Mouse (Mus musculus) cerebellum, adult 9-10 months (tissue): ENCODE data around the gene Anks1.
"Not testable (repeated sequence)": the region's sequence is repeated elsewhere in the genome, so short reads cannot be mapped to it uniquely, and the experiment has no call there.

ENCODE experiments used
- DNase-seq: peaks from one replicate; pipeline ENCODE4 v3.0.0; 2022

Anks1 gene

DNA sequence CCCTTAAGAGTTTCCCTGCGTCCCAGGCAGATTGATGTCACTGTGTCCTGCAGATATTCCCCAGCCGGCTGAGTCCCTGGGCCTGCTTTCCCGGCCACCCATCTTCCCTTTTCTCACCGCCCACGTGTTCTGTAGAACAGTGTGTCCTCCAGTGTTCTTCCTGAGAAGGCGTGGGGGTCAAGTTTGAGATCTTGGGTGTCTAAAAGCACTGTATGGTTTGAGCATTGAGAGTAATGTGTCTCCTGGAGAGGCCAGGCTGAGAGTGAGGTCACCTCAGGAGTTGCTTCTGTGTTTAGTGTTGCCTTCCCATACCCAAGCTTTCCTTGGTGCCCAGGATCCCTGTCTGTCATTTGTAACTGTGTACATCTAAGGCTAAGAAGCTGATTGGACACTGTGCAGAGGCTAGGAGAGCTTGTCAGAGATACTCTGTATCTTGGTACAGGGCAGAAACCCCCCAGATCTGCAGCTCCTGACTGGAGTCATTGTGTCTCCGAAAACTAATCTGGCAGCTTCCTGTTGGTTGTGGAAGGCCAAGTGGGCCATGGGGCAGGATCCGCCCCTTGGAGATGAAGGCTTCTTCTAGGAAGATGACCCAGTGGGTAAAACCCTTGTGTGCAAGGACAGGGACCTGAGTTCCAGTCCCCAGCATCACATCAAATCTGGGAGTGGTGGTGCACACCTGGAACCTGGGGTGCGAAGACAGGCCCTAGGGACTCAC is 59.1 kb downstream of the Anks1 start:
- no peak for DNase-seq

DNA sequence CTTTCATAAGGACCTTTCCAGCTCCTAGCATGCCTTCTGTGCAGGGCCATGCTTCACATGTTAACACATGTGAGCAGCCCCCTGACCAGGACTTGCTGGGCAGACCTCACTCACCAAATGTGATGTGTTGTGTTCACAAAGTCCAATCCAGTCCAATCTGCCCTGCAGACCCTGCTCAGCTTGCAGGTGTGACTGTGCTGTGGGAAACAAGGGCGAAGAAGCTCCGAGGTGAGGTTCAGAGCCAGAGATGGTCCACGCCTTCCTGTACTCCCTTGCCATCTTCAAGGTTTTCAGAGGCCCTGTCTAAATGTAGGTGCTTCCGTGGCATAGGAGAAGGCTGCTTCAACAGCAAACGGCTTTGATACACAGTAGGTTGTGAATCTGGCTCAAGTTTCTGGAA is 59.8 kb downstream of the Anks1 start:
- DNase-seq: no peak

DNA sequence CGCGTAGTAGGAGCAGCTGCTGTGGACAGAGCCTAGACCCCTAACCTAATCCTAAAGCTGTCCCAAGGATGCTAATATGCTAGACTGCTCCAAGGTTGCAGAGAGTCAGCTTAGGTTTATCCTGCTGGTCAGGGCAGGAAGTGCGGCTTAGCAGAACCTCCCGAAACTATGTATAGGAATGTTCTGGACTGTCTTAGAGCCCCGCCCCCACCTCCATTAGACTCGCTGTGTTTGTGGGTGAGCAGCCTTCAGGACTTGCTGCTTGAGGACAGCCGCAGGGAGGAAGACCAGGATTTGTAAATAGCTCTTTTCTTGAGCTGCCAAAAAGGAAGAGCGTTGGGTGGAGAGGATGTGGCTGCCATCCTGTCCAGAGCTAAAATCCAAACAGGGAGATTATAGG is 60.3 kb downstream of the Anks1 start:
- no peak for DNase-seq

DNA sequence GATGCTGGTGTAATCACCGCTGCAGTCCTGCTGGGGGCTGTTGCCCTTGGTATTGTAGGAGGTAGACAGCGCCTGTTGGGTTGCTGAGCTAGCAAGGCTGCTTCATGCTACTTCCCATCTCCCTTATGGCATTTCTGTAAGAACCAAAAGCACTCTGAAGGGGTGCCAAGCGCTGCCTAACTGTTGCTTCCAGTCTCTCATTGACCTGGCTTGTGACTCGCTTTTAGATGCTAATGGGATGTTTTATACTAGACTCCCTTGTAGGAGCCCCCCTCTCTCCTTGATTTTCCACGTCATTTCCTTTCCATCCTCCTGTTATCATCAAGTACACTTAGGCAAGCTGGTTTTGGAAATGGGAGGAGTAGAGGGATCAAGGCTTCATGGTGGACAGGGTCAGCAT is 60.8 kb downstream of the Anks1 start:
- no peak for DNase-seq

DNA sequence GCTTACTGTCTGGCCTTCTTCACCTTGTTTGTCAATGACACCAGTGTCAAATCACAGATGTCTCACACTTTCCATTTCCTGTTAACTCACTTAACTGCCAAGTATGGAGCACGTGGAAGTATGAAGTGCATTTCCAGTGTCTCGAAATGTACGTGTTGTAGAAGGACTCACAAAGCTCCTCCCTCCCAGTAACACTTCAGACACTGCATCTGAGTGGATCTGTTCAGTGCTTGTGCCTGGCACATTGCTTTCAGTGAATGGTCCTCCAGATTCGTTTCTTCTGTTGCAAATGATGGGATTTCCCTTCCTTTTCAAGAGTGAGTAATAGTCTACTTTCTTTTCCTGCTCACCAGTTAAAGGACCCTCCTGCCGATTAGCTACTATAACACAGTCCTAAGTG is 61.2 kb downstream of the Anks1 start:
- DNase-seq: no peak

DNA sequence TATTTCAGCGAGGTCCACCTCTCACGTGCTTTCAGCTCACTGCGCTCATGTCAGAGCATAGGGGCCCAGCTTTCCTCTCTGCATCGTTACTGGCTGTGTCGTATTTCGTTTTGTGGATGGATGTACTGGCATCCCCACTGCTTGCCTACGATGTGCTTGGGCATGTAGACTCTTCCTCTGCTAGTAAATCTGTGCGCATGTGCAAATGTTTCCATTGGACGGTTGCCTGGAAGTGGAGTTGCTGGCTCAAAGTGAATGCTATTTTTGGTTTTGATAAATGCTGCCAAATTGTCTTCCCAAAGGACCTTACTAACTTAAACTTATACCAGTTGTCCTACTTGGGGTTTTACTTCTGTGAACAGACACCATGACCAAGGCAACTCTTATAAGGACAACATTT is 62.4 kb downstream of the Anks1 start:
- DNase-seq: peak; percentile 75

DNA sequence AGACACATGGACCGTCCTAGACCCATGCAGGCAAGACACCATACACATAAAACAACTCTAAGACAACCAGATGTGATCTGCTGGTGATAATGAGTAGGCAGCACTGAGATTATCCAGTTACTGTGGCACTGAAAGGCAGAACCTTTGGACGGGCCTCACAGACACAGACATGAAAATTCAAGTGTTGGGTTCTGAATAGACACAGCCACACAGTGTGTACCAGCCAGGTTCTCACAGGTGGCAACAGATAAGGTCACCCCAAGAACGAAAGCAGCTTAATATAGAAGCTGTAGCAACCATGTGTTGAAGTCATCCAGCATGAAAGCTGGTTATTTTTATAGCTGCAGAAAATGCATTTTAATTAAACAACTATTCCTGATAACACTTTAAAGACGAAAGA is 64.2 kb downstream of the Anks1 start:
- DNase-seq: no peak

DNA sequence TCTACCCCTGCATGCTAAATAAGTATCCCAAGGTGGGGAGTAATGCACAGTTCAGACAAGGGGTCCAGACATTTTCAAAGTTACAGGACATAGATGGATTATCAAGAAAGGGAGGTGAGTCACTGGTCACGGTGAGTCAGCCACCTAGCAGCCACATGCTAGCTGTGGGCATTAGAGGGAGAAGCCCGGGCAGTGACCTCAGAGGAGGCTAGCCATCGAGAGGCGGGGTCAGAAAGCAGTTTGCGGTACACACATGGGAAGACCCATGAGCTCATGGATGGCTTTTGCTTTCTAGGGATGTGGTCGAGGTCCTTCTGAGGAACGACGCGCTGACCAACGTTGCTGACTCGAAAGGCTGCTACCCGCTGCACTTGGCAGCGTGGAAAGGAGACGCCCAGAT is 67.2 kb downstream of the Anks1 start:
- no peak for DNase-seq

DNA sequence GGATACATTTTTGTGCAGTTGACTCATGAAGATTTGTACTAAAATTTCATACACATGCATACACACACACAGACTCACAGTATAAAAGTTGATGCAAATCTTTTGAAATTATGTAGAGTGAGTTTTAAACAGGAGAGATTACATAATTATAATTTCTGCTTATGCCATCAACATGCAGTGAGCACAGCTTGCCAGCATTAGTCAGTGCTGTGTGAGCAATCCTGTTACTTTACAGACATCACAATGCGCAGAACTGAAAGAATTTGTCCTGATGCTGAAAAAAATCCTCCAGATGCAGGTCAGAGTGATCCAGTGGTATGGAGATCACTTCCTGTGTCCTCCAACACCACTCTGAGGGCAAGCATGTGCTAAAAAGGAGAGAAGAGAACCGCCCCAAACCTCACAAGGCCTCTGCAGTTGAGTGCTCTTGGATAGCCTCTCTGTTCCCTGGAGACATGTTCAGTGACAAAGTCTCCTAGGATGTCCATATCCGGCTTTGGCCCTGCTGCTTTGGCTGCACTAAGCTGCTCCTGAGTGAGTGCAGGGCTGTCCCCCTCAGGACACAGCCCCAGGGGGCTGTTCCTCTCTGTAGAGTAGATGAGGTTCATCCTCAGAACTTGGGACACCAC is 68.0 kb downstream of the Anks1 start:
- DNase-seq: no peak

DNA sequence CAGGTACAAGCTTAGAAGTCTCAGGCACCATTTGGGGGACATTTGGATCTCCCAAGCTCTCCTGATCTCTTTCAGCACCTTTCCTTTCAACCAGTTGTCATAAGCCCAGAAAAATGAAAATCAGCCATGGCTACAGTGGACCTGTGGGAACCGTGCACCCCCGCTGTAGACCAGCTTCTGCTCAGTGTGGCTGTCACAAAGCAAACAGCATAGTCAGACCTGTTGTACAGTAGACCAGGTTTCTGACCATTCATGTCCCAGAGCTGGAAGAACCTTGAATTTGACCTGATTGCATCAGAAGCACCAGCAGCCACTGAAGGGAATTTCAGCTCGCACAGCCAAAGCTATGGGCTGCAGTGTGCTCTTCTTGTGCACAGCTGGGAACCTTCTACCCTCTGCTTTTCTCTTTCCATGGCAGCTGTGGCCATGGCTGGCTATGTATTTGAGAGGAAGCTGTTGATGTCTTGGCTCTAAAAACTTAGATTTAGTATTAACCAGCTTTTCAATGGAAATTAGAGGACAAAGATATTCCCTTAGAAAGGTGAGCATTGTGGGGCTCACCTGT is 71.4 kb downstream of the Anks1 start:
- no peak for DNase-seq

DNA sequence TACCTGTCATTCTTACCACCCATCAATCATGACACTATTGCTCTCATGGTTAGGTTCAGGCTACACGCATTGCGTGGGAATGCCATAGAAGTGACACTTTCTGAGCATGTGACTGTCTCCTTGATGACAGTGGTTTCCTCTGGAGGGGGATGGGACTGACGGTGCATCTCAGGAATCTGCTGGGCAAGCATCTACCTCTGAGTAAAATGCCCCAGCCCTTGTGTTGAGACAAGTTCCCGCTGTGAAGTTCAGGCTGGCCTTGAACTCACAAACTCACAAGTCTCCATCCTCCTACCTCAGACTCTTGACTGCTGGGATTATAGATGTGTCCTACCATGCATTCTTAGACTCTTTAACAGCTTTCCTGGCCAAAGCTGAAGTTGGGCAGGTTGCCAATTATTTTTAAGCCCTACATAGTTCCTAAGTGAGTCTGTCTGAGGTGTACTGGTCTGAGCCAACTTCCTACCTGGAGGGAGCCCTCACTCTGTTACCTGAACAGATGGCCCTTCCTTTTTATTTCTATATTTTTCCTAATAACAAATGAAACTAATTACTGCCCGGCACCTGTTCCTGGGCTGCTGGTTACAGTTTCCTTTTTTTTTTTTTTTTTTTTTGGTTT is 72.5 kb downstream of the Anks1 start:
- peak; percentile 58 for DNase-seq

DNA sequence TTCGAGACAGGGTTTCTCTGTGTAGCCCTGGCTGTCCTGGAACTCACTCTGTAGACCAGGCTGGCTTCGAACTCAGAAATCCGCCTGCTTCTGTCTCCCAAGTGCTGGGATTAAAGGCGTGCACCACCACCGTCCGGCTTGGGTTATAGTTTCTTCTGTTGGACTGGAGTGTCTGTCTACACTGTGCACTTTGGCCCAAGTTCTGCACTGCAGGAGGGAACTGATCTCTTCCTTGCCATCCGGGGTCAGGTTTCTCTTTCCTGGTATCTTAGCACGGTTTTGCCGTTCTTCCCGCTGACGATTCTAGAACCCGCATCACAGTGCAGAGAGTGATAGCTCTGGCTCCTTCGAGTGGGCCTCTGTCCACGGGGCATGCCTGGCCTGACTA is 73.0 kb downstream of the Anks1 start:
- DNase-seq: not testable (repeated sequence)

DNA sequence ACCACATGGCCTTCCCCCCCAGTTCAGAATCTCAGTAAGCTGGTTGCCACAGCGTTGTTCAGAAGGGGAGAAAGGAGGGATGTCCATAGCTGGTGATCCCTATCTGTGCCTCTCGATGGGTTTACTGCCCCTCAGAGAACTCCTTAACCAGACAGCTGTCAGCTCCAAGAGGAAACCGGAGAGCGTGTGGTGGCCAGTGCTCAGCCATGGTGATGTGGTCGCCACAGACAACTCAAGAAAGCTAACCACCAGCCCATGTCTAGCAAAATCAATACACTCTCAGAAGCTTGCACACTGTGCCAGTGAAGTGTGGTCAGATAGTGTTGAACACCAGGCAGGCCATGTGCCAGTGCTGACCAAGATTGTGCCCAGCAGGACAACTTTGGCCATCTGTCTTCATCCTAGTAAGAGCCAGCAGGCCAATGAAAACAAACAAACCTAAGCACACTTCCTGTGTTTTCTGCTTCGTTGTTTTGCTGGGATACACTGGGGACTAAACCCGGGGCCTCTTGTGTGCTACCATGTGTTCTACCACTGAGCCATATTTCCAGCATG is 73.7 kb downstream of the Anks1 start:
- DNase-seq: peak; percentile 86

DNA sequence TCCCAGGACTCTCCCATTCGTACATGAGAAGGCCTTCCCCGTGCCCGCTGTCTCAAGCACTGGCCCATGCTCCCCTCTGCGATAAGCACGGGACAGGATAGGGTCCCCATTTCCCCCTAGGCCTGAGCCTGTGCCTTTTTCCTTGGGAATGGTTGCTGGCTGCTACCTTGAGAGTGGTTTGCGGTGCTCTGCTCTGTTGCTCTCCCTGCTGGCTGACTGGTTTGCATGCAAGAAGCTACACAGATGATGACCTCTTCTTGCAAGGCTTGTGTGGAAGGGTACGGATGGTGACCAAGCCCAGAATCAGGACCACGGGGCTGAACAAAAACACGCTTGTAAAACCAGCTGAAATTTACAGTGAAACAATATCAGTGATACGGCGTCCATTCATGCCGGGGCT is 75.3 kb downstream of the Anks1 start:
- no peak for DNase-seq

DNA sequence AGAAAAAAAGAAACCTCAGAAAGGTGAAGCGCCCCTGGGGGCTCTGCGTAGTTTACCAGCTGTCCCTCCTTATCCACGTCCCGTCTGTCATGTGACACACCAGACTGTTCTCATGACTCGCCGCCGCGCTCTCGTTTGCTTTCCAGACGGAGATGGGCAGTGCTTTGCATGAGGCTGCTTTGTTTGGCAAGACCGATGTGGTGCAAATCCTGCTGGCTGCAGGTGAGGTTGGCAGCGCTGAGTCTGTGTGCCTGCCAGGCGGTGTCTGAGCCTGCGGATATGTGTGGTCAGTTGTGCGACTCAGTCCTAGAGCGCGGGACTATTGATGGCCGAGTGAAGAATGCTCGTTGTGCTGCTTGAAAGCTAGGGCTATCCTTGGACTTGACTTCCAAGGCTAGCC is 77.0 kb downstream of the Anks1 start:
- peak; percentile 82 for DNase-seq

DNA sequence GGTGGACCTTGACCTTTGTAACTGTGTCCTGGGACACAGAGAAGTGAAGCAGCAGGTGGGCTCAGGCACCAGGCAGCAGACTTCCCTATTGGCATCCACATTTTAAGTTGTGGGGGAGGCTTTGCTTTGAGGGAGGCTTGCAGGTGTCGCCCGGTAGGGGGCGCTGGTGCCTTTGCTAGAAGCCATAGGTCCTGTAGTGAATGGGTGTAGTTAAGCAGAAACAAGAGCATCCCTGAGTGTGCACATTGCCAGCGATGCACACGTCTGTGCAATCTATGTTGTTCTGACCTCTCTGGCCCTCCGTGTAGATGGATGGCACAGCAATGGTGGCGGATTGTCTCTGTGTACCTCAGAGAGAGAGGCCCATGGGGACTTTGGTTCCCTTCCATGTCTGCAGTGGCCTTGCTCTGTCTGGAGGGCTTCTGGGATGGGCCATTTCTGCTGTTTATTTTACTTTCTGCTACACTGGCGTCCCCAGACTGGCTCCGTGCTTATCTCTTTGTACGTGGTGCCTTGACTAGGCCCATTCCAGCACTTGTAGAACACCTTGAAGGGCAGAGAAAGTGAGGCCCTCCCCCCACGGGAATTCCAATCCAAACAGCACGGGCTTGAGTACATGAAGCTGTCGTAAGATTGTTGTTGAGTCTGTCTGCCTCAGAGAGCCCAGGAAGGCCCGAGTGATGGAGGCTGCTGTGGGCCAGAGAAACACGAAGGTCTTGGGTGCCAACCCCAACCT is 80.9 kb downstream of the Anks1 start:
- DNase-seq: peak; percentile 83

DNA sequence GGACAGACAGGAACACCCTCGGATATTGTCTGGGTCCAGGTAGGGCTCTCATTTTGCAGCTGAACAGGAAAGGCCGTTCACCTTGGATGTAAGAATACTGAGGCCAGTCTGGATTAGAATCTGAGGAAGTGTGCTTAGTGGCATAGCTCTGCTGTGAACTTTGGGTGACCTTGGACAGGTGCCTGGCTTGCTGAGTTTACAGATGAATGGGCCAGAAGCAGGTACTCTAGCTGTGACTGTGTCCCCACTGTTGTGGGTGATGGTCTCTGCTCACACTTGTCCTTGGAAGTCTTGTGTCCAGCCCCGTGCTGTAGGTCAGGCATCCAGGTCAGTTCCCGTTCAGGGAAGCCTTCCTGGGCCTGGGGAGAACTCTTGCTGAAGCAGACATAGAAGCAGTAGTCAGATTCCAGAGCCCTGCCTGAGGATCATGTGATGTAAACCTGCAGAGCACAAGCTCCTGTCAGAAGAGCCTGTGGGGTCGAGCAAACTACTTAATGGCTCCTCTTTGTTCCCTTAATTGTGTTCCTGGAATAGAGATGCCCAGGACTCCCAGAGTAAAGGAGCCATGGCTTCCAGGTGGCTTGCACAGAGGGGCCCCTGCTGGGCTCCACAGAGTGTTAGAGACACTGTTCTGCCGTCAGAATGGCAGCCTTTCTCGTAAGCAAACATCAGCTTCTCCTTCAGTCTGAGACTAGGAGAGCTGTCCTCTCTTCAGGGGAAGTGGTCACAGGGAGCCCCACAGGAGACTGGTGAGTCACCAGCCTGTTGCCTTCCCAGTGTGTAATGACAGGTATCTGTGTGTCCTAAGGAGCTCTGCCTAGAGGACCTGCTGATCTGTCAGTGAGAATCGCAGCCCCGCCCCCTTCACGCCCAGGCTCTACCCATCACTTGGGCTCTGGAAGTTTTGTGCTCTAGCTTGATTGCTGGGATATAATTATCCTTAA is 85.2 kb downstream of the Anks1 start:
- no peak for DNase-seq

DNA sequence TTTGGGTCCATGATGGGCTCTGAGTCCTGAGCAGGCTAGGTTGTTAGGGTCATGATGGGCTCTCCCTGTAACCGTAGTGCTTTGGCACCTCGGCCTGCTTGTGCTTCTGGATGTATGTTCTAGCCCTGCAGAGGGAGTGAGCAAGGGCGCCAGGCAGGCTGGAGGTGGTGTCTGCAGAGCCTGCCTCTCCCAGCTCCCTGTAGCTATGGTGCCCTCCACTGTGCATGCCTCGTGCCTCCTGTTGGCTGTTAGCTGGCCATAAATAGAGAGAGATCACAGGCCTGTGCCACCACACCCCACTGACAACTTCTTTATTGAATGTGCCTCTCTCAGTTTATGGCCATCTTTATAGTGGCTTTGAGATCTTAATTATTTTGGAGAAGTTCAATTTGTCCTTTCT is 87.2 kb downstream of the Anks1 start:
- no peak for DNase-seq

DNA sequence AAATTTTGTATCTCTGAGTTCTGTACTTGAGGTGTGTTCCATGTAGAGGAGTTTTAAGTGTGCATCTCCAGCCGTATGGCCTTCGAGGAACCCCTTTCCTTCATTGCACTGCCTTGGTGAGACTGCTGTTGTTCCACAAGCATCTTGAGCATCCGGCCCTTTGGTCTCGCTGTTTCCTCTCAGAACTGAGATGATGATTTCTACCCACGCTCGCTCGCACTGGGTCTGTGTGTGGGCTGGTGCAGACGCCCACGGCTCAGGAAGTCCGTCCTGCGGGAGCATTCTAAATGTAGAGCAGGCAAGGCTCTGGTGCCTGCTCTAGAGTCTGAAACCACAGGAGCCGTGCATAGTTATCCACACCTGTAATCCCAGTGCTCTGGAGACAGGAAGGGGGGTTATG is 88.1 kb downstream of the Anks1 start:
- DNase-seq: no peak

DNA sequence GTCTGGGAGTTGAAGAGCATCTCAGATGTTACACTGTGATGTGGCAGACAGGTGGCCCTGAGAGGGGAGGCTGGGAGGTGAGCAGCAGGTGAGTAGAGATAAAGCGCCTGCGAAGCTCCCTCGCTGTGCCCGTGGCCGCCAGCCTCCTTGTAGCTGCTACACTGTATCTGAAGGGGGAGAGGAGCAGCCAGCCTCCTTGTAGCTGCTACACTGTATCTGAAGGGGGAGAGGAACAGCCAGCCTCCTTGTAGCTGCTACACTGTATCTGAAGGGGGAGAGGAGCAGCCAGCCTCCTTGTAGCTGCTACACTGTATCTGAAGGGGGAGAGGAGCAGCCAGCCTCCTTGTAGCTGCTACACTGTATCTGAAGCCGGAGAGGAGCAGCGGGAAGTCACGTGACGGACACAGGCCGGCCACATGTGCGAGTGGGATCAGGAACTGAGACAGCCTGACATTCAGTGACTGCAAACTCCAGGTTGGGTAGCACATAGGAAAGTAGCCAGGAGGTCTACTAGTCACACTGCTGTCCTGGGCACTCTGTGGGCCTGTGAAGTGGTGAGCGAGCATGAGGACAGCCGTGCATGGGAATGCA is 90.7 kb downstream of the Anks1 start:
- DNase-seq: not testable (repeated sequence)

DNA sequence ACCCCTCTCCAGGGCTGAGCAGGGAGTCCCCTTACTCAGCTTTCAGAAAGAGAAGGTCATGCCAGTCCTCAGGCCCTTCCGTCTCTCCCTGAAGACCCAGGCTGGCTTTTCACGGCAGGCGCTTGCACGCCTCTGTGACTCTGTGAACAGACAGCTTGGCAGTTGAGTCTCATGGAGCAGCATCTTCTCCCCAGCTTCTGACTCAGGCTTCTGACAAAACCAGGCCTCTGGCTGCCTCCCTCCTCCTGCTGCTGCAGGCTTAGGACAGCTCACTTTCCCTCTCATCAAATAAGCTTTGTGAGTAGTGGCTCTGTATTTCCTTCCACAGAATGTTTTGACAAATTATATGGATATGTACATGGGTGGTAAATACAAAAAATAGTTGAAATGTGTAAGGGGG is 91.3 kb downstream of the Anks1 start:
- DNase-seq: no peak

DNA sequence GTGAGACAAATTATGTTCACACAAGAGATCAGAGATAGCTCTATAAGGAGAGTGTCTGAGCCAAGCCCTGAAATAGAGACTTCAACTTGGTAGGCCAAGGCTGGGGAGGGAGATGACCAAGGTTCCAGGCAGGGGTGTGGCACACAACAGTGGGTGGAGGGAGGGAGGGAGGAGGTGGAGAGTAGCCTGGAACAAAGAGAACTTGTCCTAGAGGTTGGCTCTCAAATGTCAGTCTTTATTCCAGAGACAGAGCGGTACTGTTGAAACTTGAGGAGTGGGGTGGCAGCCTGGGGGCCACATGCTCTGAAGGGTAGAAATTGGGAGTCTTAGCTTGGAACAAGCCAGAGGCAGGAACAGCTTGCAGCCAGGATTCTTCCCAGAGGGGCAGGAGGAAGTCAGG is 91.7 kb downstream of the Anks1 start:
- DNase-seq: no peak
